Mouse (Mus musculus): Measurements from ENCODE around the gene Reep3. TPM values are rescaled to one million over a fixed set of nuclear protein-coding genes. Genes with fewer than 3 reads are reported as not detected.
A peak's percentile ranks its signal among the peaks of the same experiment; 100 is the strongest.

Reep3 gene
- total RNA-seq, 2 experiments from 2014 or later: 20.2 to 24.1 TPM

GRCm38 (mm10) chr10:67049621-67050020, 47.1 kb downstream of the Reep3 start:
- no peak for DNase-seq

DNA sequence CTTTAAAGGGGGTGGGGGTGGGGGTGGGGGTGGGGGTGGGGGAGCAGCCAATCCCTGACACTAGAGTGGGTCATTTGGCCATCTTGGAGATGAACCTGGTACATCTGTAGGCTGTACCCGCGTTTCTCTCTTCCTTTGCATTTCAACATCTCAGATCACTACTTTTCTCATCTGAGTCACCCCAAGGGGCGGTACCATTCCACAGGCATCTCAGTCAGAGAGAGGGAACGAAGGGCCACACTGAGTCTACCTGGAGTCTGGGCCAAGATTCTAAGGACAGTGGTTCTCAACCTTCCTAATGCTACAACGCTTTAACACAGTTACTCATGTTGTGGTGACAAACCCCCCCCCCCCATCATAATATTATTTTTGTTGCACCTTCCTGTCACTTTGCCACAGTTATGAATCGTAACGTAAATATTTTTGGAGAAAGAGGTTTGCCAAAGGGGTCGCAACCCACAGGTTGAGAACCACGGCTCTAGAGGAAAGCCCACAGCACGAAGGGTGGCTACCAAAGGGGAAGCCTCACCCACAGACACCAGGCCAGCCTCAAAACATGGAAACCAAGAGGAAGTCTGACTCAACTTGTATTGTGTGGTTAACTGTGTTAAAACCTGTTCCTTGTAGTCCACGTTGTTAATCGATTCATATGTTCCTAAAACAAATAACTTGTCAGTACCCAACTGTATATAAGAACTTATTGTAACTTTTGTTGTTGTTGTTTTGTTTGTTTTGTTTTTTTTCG, 47.7 kb downstream of the Reep3 start:
- no peak for DNase-seq

- peak; percentile 51 to 59 for DNase-seq
Observed at GRCm38 (mm10) chr10:67047712-67048645, 48.8 kb downstream of the Reep3 start.

DNA sequence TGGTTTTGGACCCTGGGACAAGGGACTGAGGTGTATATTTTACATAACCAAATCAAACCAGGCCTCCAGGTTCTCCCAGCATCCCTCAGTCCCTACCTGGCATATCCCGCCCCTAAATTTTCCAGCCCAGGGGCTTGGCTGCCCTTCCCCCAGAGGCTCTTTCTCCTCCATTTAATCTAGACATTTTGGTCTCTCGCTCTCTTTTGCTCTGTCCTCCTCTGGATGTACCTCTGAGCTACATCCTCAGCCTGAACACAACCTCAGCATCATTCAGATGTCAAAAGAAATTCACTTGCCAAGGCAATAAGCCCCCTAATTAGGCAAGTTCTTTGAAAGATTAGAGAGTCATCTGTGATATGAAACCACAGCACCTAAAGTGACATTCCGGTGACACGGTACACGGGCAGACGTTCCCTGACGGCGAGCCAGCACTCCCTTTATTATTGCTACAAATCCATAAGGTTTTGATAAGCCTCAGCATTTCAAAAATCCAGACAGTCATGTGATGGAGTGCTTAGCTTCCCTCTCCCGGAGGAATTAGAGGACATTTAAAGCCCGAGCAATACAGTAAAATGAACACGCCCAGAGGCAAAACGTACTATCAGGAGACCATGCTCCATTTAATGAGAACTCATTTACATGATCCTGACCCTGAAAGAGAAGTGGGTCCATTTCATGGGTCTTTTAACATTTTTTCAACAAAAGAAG, 51.4 kb downstream of the Reep3 start:
- no peak for DNase-seq

DNA sequence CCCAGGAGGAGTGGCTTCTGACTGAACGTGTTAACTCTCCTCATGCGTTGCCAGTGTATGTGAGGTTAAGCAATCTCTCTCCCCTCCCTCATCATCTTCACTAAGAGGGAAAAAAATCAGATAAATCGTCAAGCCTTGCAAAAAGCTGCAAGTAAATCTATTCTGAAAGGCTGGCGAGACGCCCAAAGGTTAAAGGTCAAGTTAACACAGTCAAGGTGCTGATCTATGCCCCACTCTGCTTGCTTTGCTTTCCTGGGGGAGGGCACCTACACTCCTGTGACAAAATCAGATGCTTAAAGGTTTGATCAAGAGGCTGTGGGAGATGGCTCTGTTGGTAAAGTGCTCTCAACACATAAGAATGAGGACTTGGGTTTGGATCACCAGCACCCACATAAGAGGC, 52.4 kb downstream of the Reep3 start:
- DNase-seq: no peak

DNA sequence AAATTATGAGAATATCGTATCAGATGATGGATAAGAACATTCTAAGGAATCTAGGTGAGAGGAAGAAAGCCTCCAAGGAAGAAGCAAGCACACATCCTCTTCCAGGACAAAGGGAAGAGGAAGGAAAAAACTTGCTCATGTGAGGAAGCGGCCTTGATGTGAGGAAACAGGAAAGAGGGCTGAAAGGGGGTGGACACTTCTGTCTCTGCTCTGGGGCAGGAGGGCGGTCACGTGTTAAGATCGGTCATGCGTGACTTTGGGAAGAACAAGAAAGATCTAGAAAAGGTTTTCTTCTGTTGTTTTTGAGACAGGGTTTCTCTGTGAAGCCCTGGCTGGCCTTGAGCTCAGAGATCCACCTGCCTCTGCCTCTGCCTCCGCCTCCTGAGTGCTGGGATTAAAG, 53.5 kb downstream of the Reep3 start:
- no peak for DNase-seq

DNA sequence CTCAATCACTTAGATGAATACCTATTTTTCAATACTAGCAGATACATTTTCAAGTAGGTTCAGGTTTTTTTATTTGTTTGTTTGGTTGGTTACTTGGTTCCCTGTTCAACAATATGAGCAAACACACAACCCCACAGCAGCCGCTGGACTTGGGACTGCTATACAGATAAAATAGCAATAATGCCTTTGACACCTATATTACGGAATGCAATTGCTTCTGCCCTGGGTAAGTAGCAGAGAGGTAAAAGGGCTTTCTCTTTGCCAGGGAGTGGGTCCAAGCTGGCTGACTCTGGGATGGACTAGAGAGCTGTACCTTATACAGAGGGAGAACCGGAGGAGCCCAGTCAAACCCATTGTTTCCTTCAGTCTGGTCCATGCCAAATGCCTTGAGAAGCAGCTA, 56.3 kb downstream of the Reep3 start:
- no peak for DNase-seq

- peak; percentile 51 to 69 for DNase-seq
Observed at GRCm38 (mm10) chr10:67039001-67039400, 57.7 kb downstream of the Reep3 start.

- DNase-seq: no peak
Observed at GRCm38 (mm10) chr10:67036542-67036941, 60.2 kb downstream of the Reep3 start.

DNA sequence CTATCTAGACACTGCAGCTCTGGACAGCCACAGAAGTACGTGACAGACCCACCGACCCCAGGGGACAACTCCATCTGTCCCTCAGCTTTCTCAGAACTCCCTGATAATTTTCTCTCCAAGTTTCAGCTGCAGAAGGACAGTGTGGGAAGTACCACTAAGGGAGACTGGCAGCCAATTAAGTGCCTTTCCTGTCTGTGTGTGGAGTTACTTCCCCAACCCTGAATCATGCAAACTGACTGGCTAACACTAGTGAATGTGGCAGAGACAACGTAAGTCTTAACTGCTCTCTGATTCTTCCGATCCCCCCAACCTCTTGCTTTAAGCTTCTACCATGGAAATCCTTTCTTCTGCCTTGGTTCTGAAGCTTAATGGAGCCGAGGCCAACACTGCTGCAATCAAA, 60.6 kb downstream of the Reep3 start:
- no peak for DNase-seq

DNA sequence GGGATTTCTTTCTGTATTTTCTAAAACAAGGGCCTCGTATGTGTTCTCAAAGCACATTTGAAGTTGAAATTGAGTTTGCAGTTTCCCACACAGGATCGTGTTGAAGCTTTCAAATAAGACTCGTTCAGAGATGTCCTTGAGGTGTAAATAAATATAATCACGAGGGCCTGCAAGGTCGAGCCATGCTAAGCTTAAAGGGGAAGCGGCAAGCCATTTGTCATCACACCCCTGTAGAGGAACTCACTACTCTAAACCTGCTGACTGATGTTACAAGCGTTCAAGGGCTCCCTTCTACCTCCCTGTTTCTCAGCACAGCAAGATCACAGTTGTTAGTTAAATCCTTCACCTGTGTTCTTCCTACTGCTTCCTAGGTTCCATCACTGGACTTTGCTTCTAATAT, 65.6 kb downstream of the Reep3 start:
- no peak for DNase-seq

DNA sequence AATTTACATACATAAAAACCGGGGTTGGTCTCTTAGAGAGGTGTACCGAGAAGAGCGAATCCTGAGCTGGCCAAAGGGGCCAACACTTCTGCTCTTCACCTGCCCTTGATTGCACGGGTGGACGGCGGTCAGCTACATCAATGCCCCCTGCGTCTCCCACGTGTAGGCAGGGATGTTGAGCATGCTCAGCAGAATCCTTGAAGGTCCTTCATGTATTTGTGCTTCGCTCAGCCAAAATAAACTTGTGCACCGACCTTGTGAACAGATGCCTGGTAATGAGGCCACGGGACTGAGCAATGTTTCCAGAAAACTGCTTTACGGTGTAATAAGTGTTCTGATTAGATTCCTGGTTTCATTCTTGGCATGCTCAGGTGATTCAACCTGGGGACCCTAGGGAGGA, 67.4 kb downstream of the Reep3 start:
- no peak for DNase-seq

GRCm38 (mm10) chr10:67026375-67026774, 70.4 kb downstream of the Reep3 start:
- DNase-seq: no peak

DNA sequence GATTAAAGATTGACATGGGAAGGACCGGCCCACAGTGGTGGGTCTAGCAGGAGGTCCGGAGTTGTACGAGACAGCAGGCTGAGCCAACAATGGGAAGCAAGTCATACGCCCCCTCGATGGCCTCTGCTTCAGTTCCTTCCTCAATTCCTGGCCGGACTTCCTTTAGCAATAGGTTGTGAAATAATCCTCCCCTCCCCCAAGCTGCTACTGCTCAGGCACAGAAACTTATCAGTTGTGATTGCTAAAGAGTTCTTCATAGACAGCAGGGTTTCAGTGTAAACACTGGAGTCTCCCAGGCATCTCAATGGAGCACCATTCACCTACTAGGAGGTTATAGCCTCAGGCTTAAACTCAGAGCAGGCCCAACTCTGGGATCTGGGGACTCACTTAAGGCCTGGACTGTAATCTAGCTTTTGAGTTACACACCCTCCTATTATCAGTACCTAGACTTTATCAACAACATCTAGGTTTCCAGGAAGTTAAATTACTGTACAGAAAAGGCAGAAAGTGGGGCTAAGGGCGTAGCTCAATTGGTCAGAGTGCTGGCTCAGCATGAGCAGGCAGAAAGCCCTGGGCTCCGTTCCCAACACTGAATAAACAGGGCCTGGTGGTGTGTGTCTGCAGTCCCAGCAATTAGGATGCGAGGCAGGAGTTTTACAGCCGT, 71.0 kb downstream of the Reep3 start:
- DNase-seq: peak; percentile 47 to 56

DNA sequence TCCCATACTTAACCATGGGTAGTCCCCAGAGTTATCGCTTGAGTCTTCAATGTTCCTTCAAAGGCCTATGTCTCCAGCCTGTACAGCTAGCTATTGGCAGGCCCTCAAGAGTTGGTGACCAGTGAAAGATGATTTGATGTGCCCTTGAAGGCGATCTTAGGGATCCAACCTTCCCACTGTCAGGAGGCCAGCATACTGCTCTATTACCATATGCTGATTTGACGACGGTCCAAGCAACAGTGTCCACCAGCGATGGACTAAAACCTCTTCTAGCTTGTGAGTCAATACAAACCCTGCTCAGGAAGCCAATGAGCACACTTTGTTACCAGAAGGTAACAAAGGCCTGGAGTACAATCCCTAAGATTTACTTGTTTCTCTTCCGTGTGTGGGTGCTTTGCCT, 72.4 kb downstream of the Reep3 start:
- DNase-seq: no peak

GRCm38 (mm10) chr10:67023092-67023491, 73.7 kb downstream of the Reep3 start:
- DNase-seq: no peak

GRCm38 (mm10) chr10:67021494-67021893, 75.3 kb downstream of the Reep3 start:
- DNase-seq: no peak

DNA sequence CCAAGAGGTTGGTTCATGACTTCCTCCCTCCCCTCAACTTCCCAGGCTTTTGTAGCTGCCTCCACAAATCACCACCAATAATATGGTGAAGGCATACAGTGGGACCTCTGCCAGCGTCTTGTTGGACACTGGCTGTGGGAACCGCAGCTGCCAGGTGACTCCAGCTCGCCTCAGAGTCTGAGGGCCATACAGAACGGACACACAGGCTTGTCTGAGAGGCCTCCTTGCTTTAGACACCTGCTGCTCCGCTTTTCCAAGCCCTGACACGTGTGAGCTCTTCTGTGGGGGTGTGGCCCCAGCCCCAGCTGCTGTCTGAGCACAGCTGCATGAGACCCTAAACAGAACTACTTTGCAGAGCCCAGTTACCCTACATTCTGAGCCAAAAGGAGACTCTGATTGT, 77.9 kb downstream of the Reep3 start:
- DNase-seq: no peak

DNA sequence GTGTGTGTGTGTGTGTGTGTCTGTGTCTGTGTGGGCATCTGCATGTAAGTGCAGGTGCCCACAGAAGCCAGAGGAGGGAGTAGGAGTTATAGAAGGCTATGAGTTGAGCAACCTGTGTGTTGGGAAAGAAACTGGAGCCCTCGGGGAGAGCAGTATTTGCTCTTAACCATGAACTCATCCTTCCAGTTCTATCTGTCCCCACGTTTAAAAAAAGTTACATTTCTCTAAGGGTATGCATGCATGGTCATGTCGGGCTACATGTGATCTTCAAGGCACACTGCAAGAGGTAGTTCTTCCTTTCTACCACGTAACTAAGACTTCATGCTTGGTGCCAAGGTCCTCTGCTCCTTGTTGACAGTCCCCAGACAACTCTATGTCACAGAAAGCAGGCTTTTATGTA, 78.9 kb downstream of the Reep3 start:
- no peak for DNase-seq

- no peak for DNase-seq
Observed at GRCm38 (mm10) chr10:67017315-67017714, 79.4 kb downstream of the Reep3 start.

DNA sequence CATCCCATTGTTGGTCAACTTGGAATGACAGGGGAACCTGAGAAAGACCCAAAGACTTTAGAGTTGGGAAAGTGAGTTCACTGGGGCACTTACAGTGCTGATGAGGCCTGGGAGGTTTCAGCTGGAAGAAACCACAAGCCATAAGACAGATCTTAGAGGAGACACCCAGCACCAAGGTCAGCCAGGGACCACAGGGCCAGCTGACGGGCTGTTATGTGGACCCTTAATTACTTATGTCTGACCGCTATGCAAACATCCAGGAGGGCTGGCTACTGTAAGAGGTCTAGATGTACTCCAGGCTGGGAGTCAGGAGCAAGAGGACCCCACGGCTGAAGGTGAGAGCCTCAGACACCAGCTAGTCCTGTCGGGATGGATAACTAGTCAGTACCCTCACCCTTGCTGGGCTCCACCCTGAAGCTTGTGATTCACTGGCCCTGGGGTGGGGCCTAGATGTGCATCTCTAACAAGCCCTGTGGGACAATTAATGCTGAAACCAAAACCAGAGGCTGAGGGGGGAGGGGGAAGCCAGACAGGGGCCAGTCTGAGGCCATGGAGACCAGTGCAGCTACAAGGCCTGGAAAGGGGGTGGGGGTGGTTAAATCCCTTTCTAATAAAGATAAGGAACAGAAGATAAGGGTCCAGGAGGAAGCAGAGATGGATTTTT, 80.0 kb downstream of the Reep3 start:
- no peak for DNase-seq

DNA sequence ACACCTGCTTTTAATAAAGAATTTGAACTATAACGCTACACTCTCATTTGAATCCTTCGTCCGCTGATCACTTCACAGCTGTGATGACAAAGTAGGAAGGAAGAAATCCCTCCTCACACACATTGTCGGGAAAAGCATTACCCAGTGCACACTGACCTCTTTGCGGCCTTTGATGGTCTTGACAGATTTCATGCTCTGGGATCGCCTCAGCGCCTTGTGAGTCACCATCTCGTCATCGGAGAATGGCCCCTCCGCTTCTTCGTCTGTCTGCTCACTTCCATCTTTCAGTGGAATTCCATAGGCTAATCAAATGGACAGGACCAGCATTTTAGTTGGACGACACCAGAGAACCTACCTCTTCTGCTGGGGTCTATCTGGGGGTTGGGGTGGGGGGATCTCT, 82.0 kb downstream of the Reep3 start:
- DNase-seq: no peak

Measured in layer of hippocampus, postnatal 36 days (tissue).